Mouse (Mus musculus) bone marrow, adult 2 months (tissue): ENCODE measurements around the gene 5730455P16Rik. TPM values are rescaled to one million over a fixed set of nuclear protein-coding genes. Genes with fewer than 3 reads are reported as not detected.

Source experiments
- H3K27ac ChIP-seq: fragments of 200-500 bp; 2 replicates; pipeline ENCODE4 v1.5.1; 2012; ENCODE audit warnings: low read depth, mild to moderate bottlenecking, control low read depth, inconsistent platforms, low read length; ENCODE audit not compliant: control insufficient read depth, poor library complexity, insufficient read depth
- H3K4me1 ChIP-seq: fragments of 200-500 bp; 2 replicates; pipeline ENCODE4 v1.6.1; 2011; ENCODE audit warnings: low read length; ENCODE audit not compliant: control insufficient read depth, insufficient read depth
- H3K4me3 ChIP-seq: fragments of 200-500 bp; replicated peaks from 2 replicates; pipeline ENCODE3; 2011; ENCODE audit warnings: mild to moderate bottlenecking, low read depth, low read length, control low read depth; ENCODE audit not compliant: control insufficient read depth
- CTCF ChIP-seq: fragments of 200-500 bp; IDR thresholded peaks from 2 replicates; pipeline ENCODE4 v1.5.1; 2011; ENCODE audit warnings: low read length, control low read depth; ENCODE audit not compliant: control insufficient read depth, insufficient read depth
- POLR2A ChIP-seq: fragments of 200-500 bp; IDR thresholded peaks from 2 replicates; pipeline ENCODE4 v1.6.1; 2011; ENCODE audit warnings: low read depth, mild to moderate bottlenecking, control low read depth, low read length, borderline replicate concordance; ENCODE audit not compliant: control insufficient read depth
- WGBS: fragments of 180-500 bp; shearing (Covaris S2); methylation state at CpG from one replicate; pipeline ENCODE4 v1.1.7; 2018; 5-methylcytosine and 5-hydroxymethylcytosine counted together
- polyA plus RNA-seq: library from polyadenylated mRNA; stranded (reverse); fragments of >200 nt; gene quantifications from 2 replicates; pipeline ENCODE4 v1.2.4, GENCODE M21; 2011; ENCODE audit warnings: low replicate concordance; ENCODE audit not compliant: missing spikeins, insufficient read depth, insufficient read length

5730455P16Rik gene
- polyA plus RNA-seq, 1 experiment: 42.0 TPM

DNA sequence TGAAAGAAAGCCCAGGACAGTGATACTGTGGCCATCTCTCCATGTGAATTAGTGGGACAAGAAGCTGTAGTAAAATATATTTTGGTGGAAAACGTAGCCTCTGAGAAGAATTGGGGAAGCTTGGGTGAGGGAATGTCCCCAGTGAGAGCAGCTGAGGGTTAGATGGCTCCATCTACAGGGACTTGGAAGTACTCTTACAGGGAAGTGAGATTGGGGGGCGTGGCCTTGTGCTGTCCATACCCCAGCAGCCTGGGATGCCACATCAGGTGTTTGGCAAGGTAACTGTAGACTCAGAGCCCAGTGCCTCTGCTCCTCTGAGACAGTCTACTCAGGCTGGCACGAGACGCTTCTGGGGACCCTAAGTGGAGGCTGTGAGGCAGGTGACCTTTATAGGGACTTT lies 23.0 kb downstream of the 5730455P16Rik start:
- TF ChIP-seq POLR2A (no peak), CTCF (no peak)
- Histone ChIP-seq H3K27ac (no peak overlapping the region), H3K4me3 (no peak overlapping the region), H3K4me1 (no peaks in the 10 kb centered on the region; the same call in 1 of the 2 replicates)
- WGBS: 38% methylated on average over 4 of the region's 4 CpGs

DNA sequence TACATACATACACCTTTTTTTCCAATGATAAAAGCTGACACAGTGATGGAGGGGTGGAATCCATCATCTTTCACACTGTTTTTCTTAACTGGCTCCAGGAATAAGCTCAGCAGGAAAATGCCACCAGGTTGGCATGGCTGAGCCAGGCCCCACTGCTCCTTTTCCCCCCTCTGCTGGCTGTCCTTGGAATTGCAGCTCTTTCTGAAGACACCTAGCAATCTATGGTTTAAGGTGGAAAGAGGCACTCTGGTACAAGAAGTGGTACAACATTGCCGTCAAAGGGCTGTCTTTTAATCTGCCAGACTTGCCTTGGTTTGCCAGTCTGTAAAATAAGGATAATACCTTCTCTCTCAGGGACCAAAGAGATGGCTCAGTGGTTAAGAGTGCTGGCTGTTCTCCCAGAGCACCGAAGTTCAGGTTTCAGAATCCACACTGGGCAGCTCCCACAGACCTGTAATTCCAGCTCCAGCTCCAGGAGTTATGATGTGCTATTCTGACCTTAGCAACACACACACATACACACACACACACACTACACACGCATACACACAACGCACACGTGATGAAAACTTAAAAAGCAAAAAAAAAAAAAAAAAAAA lies 25.9 kb downstream of the 5730455P16Rik start:
- TF ChIP-seq POLR2A (no peak), CTCF (peak; percentile 87)
- Histone ChIP-seq H3K4me1 (no peaks in the 10 kb centered on the region; the same call in 1 of the 2 replicates), H3K4me3 (no peak overlapping the region), H3K27ac (no peak overlapping the region)
- WGBS: 60% methylated on average over 5 of the region's 5 CpGs

DNA sequence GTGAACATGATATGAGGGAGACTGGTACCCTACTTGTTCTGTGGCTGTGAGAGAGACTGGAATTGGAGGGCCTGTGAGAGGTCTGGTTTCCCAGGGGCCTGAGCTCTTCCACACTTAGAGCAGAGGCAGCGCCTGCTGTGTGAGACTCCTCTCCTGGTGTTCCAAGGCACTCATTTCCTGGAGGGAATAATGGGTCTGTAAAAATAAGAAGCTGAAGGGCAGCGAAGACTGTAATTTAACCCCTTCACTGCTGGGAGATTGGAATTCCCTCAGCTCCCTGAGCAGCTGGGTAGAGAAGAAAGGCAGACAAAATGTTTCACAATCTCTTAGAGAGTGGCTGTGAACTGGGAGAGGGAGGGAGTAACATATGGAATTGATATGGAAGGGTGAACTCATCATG lies 35.4 kb downstream of the 5730455P16Rik start:
- WGBS: 76% methylated on average over 2 of the region's 2 CpGs

DNA sequence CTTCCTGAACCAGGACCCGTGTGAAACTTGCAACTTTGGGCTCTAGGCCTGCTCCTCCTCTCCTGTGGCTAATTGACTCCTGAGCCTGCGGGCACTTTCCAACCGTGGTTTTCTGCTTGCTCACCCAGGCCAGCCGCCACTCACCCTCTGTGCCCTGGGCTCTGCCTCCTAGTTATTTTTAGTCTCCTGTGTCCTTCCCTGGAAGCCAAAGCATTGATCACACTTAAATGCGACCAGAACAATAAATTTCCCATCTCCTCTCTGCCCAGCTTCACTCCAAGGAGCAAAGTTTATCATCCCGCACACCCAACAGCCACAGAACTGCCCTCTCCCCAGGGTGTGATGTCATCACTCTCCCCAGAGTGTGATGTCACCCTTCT lies 41.5 kb downstream of the 5730455P16Rik start:
- Histone ChIP-seq H3K4me1 (no peaks in the 10 kb centered on the region), H3K4me3 (no peak overlapping the region), H3K27ac (no peak overlapping the region)
- TF ChIP-seq POLR2A (no peak), CTCF (no peak)
- 24% methylated on average over 6 of the region's 6 CpGs for WGBS

More for the DNA sequence above, 35.4 kb downstream of the 5730455P16Rik start:
- TF ChIP-seq POLR2A (no peak), CTCF (no peak)
- Histone ChIP-seq H3K27ac (no peak overlapping the region), H3K4me1 (no peaks in the 10 kb centered on the region), H3K4me3 (no peak overlapping the region)

DNA sequence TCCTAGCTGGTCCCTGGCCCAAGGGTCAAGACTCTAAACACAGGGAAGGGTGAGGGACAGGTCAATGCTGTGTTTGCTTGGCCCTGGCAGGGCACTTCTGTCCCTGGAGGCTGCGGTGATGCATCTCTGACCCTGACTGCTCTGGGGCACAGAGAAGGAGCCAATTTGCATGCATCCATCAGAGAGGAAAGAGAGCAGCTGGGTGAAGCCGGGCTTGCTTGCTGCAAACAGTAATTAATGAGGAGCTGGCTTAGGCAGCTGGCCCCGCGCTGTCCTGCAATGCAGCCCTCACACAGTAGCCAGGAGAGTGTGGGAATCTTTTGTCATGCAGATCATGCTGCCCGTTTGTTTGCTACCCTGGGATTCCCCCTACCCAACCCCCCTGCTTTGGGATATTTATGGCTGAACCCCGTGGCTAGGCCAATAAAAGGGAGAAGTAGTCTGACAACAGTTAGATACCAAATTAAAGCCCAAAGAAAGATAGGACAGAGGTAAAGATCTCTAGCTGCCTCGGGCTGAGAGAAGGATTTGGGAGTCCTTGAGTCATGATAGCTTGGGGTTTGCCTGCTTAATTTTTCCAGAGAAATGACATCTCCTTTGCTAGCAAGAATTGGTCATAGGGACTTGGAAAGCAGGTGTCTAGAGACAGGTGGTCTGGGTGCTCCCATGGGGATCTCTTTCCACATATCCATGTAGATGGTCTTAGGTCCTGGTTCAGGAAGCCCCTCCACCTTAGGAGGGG lies 42.1 kb downstream of the 5730455P16Rik start:
- 41% methylated on average over 7 of the region's 7 CpGs for WGBS
- no peak for TF ChIP-seq CTCF
- no peak for TF ChIP-seq POLR2A
- Histone ChIP-seq H3K27ac (no peak overlapping the region), H3K4me3 (no peak overlapping the region), H3K4me1 (no peaks in the 10 kb centered on the region)

DNA sequence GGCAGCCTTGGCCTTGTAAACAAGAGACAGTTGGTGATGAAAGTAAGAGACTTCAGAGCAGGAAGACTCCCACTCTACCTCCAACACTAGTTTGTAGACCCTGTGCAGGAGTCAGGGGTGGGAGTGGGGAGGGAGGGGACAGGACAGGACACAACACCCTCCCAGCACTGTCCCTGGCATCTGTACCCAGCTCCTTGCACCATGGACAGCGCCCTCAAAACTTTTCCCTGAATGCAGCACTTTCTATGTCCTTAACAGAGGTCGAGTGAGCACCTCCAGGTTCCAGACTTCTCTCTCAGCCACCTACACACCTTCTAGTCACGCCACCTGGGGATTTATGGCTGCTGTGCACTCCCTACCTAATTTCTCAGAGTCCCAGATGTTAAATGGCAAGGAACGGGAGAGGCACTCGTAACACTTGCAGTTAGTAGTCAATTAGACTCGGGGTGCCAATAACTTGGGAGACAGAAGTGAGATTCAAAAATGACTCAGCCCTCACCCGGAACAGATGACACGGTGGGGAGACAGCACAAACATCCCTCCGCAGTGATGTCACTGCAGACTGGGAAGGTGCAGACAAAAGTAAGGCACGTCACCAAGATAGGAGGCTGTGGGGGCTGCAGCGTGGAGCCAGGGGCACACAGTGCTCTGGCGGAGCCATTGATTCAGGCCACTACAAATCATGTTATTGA lies 45.0 kb downstream of the 5730455P16Rik start:
- Histone ChIP-seq H3K27ac (no peak overlapping the region), H3K4me1 (no peaks in the 10 kb centered on the region), H3K4me3 (no peak overlapping the region)
- TF ChIP-seq POLR2A: no peak
- TF ChIP-seq CTCF: no peak
- 53% methylated on average over 12 of the region's 12 CpGs for WGBS

DNA sequence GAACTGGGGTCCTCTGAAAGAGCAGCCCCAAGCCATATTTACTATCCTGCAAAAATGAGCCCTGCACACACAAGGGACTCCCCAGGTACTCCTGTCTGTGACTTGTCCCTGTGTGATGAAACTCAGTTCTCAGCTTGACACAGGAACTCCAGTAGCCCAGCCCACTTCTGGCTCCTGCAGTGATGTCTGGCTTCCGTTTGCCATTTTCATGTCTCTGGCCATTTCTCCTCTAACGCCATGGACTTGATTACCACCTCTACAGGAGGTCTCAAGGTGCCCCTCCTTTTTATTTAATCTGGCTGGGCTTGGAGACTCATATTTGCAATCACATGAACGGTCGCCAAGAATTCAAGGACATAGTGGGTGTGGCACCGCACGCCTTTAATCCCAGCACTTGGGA lies 53.2 kb downstream of the 5730455P16Rik start:
- WGBS: 70% methylated on average over 6 of the region's 6 CpGs
- no peak for TF ChIP-seq POLR2A
- no peak for TF ChIP-seq CTCF
- Histone ChIP-seq H3K27ac (no peak overlapping the region), H3K4me3 (no peak overlapping the region), H3K4me1 (no peaks in the 10 kb centered on the region; the same call in 1 of the 2 replicates)

DNA sequence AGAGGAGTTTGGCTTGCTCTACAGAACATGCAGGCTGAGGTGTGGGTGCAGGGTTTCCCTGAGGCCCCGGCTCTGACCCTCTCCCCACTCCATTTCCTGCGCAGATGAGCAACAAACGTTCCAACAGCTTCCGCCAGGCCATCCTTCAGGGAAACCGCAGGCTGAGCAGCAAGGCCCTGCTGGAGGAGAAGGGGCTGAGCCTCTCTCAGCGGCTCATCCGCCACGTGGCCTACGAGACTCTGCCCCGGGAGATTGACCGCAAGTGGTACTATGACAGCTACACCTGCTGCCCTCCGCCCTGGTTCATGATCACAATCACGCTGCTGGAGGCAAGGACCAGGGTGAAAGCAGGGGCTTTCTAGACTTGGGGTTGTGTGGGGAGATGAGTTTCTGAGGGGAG lies 54.6 kb downstream of the 5730455P16Rik start:
- WGBS: 29% methylated on average over 13 of the region's 13 CpGs
- H3K4me3 ChIP-seq: no peak overlapping the region
- no peak overlapping the region for H3K27ac ChIP-seq
- no peaks in the 10 kb centered on the region; the same call in 1 of the 2 replicates for H3K4me1 ChIP-seq
- TF ChIP-seq CTCF (no peak), POLR2A (no peak)
